Mouse (Mus musculus) embryonic facial prominence, embryonic 10.5 days (tissue): ENCODE measurements around the gene Stac2. TPM values are rescaled to one million over a fixed set of nuclear protein-coding genes. Genes with fewer than 3 reads are reported as not detected.

Experiments
- microRNA-seq: library from miRNA; unstranded; fragments of <30 nt; microRNA quantifications from one replicate; pipeline ENCODE4, GENCODE M21; 2017
- polyA plus RNA-seq: library from polyadenylated mRNA; unstranded; fragments of >200 nt; fragmentation: Nextera tagmentation; extraction: Ambion mirVana; gene quantifications from 2 replicates; pipeline ENCODE4 v1.2.1, GENCODE M21; 2016

Stac2 gene
- polyA plus RNA-seq, 1 experiment from 2014 or later, result 0.47 TPM

Small RNAs within 50 kb of the gene (microRNA-seq; reads per million reads assigned to microRNA genes)
- gene Gm27597, result not detected

Other genes with a start within 250 kb of the Stac2 start
- 14.0 and 16.0 TPM in 2 replicates for gene B230217C12Rik, start 212.7 kb downstream of the Stac2 start, polyA plus RNA-seq
- gene Fbxo47, start 169.3 kb downstream of the Stac2 start, polyA plus RNA-seq, result 0.42 and 0.67 TPM in 2 replicates
- 0.07 and 0.13 TPM in 2 replicates for gene Plxdc1, start 67.0 kb downstream of the Stac2 start, polyA plus RNA-seq
- gene Arl5c, start 57.3 kb downstream of the Stac2 start, polyA plus RNA-seq, result 15.6 and 19.2 TPM in 2 replicates
- 5.3 and 5.7 TPM in 2 replicates for gene Cacnb1, start 30.4 kb downstream of the Stac2 start, polyA plus RNA-seq
- gene Rpl19, start 26.8 kb downstream of the Stac2 start, polyA plus RNA-seq, result 1,206 and 1,219 TPM in 2 replicates
- 23.0 and 26.7 TPM in 2 replicates for gene Fbxl20, start 96.9 kb upstream of the Stac2 start, polyA plus RNA-seq
- gene Med1, start 139.8 kb upstream of the Stac2 start, polyA plus RNA-seq, result 83.3 and 85.4 TPM in 2 replicates
- 12.7 and 13.0 TPM in 2 replicates for gene Cdk12, start 149.6 kb upstream of the Stac2 start, polyA plus RNA-seq